Mouse (Mus musculus): ENCODE data around the gene Cep164. TPM values are rescaled to one million over a fixed set of nuclear protein-coding genes. Genes with fewer than 3 reads are reported as not detected.
"Not testable (repeated sequence)": the region's sequence is repeated elsewhere in the genome, so short reads cannot be mapped to it uniquely, and the experiment has no call there.

Cep164 gene
- polyA plus RNA-seq, 1 experiment from 2014 or later: 22.0 TPM

GRCm38 (mm10) chr9:45851776-45852175 lies 23.3 kb upstream of the Cep164 start:
- Histone ChIP-seq H3K4me2 (ENCODE audit: low read depth, low read length) (no peak overlapping the region), H3K27ac (replicated peaks; ENCODE audit: low read depth, low read length) (no peak overlapping the region), H3K9me3 (replicated peaks; ENCODE audit: control insufficient read depth, low read length) (no peaks in the 10 kb centered on the region), H3K4me1 (ENCODE audit: control insufficient read depth, insufficient read depth, low read length) (no peaks in the 10 kb centered on the region), H3K4me3 (ENCODE audit: low read depth, low read length) (no peak overlapping the region), H3K27me3 (ENCODE audit: control insufficient read depth, insufficient read depth, low read length) (no peaks in the 10 kb centered on the region), H3K9ac (replicated peaks; ENCODE audit: low read length) (no peak overlapping the region), H3K36me3 (replicated peaks; ENCODE audit: control insufficient read depth, insufficient read depth, low read depth, low read length) (no peaks in the 10 kb centered on the region)
- no peak for DNase-seq (ENCODE audit: low spot score)
- WGBS: 97% methylated on average over 2 of the region's 2 CpGs
- no peak for ATAC-seq (replicated peaks; ENCODE audit: insufficient number of reproducible peaks, low FRiP score, low TSS enrichment, low read depth)

- Histone ChIP-seq H3K36me3 (replicated peaks; ENCODE audit: control insufficient read depth, insufficient read depth, low read depth, low read length) (no peaks in the 10 kb centered on the region), H3K27ac (replicated peaks; ENCODE audit: low read depth, low read length) (no peak overlapping the region), H3K4me3 (ENCODE audit: low read depth, low read length) (no peak overlapping the region), H3K4me2 (ENCODE audit: low read depth, low read length) (no peak overlapping the region), H3K9me3 (replicated peaks; ENCODE audit: control insufficient read depth, low read length) (no peaks in the 10 kb centered on the region), H3K27me3 (ENCODE audit: control insufficient read depth, insufficient read depth, low read length) (no peaks in the 10 kb centered on the region), H3K4me1 (ENCODE audit: control insufficient read depth, insufficient read depth, low read length) (no peaks in the 10 kb centered on the region), H3K9ac (replicated peaks; ENCODE audit: low read length) (no peak overlapping the region)
- 75% methylated on average over 5 of the region's 5 CpGs for WGBS
- no peak for DNase-seq (ENCODE audit: low spot score)
- no peak for ATAC-seq (replicated peaks; ENCODE audit: insufficient number of reproducible peaks, low FRiP score, low TSS enrichment, low read depth)
Observed at GRCm38 (mm10) chr9:45851330-45851729, 22.8 kb upstream of the Cep164 start.

GRCm38 (mm10) chr9:45850528-45851155 lies 22.2 kb upstream of the Cep164 start:
- no peak overlapping the region for H3K4me3 ChIP-seq (ENCODE audit: low read depth, low read length)
- H3K9me3 ChIP-seq (replicated peaks; ENCODE audit: control insufficient read depth, low read length): no peaks in the 10 kb centered on the region
- H3K9ac ChIP-seq (replicated peaks; ENCODE audit: low read length): no peak overlapping the region
- H3K27ac ChIP-seq (replicated peaks; ENCODE audit: low read depth, low read length): no peak overlapping the region
- H3K4me1 ChIP-seq (ENCODE audit: control insufficient read depth, insufficient read depth, low read length): no peaks in the 10 kb centered on the region
- DNase-seq (ENCODE audit: low spot score): no peak
- 83% methylated on average over 8 of the region's 8 CpGs for WGBS
- H3K36me3 ChIP-seq (replicated peaks; ENCODE audit: control insufficient read depth, insufficient read depth, low read depth, low read length): no peaks in the 10 kb centered on the region
- no peak for ATAC-seq (replicated peaks; ENCODE audit: insufficient number of reproducible peaks, low FRiP score, low TSS enrichment, low read depth)
- no peak overlapping the region for H3K4me2 ChIP-seq (ENCODE audit: low read depth, low read length)
- no peaks in the 10 kb centered on the region for H3K27me3 ChIP-seq (ENCODE audit: control insufficient read depth, insufficient read depth, low read length)

GRCm38 (mm10) chr9:45849528-45850408 lies 21.3 kb upstream of the Cep164 start:
- WGBS: 72% methylated on average over 9 of the region's 9 CpGs

GRCm38 (mm10) chr9:45846891-45847460 lies 18.5 kb upstream of the Cep164 start:
- H3K9ac ChIP-seq (replicated peaks; ENCODE audit: low read length): no peak overlapping the region
- H3K36me3 ChIP-seq (replicated peaks; ENCODE audit: control insufficient read depth, insufficient read depth, low read depth, low read length): no peaks in the 10 kb centered on the region
- no peak overlapping the region for H3K4me3 ChIP-seq (ENCODE audit: low read depth, low read length)
- H3K9me3 ChIP-seq (replicated peaks; ENCODE audit: control insufficient read depth, low read length): no peaks in the 10 kb centered on the region
- ATAC-seq (replicated peaks; ENCODE audit: insufficient number of reproducible peaks, low FRiP score, low TSS enrichment, low read depth): no peak
- no peak for DNase-seq (ENCODE audit: low spot score)
- H3K27me3 ChIP-seq (ENCODE audit: control insufficient read depth, insufficient read depth, low read length): no peaks in the 10 kb centered on the region
- no peaks in the 10 kb centered on the region for H3K4me1 ChIP-seq (ENCODE audit: control insufficient read depth, insufficient read depth, low read length)
- no peak overlapping the region for H3K4me2 ChIP-seq (ENCODE audit: low read depth, low read length)
- 87% methylated on average over 5 of the region's 5 CpGs for WGBS
- no peak overlapping the region for H3K27ac ChIP-seq (replicated peaks; ENCODE audit: low read depth, low read length)

More at GRCm38 (mm10) chr9:45849528-45850408, 21.3 kb upstream of the Cep164 start:
- Histone ChIP-seq H3K9ac (replicated peaks; ENCODE audit: low read length) (no peak overlapping the region), H3K4me3 (ENCODE audit: low read depth, low read length) (no peak overlapping the region), H3K36me3 (replicated peaks; ENCODE audit: control insufficient read depth, insufficient read depth, low read depth, low read length) (no peaks in the 10 kb centered on the region), H3K27me3 (ENCODE audit: control insufficient read depth, insufficient read depth, low read length) (no peaks in the 10 kb centered on the region), H3K4me2 (ENCODE audit: low read depth, low read length) (no peak overlapping the region), H3K4me1 (ENCODE audit: control insufficient read depth, insufficient read depth, low read length) (no peaks in the 10 kb centered on the region), H3K9me3 (replicated peaks; ENCODE audit: control insufficient read depth, low read length) (no peaks in the 10 kb centered on the region), H3K27ac (replicated peaks; ENCODE audit: low read depth, low read length) (no peak overlapping the region)
- ATAC-seq (replicated peaks; ENCODE audit: insufficient number of reproducible peaks, low FRiP score, low TSS enrichment, low read depth) (no peak), DNase-seq (ENCODE audit: low spot score) (no peak)

- not testable (repeated sequence) for H3K4me1 ChIP-seq (ENCODE audit: control insufficient read depth, insufficient read depth, low read length); DNase-seq (ENCODE audit: low spot score); H3K9me3 ChIP-seq (replicated peaks; ENCODE audit: control insufficient read depth, low read length); H3K36me3 ChIP-seq (replicated peaks; ENCODE audit: control insufficient read depth, insufficient read depth, low read depth, low read length); H3K4me2 ChIP-seq (ENCODE audit: low read depth, low read length); H3K27me3 ChIP-seq (ENCODE audit: control insufficient read depth, insufficient read depth, low read length); H3K4me3 ChIP-seq (ENCODE audit: low read depth, low read length); ATAC-seq (replicated peaks; ENCODE audit: insufficient number of reproducible peaks, low FRiP score, low TSS enrichment, low read depth); H3K9ac ChIP-seq (replicated peaks; ENCODE audit: low read length); H3K27ac ChIP-seq (replicated peaks; ENCODE audit: low read depth, low read length)
- WGBS: 78% methylated on average over 2 of the region's 2 CpGs
Observed at GRCm38 (mm10) chr9:45846176-45846575, 17.7 kb upstream of the Cep164 start.

GRCm38 (mm10) chr9:45845541-45845940 lies 17.1 kb upstream of the Cep164 start:
- Histone ChIP-seq H3K4me2 (ENCODE audit: low read depth, low read length) (no peak overlapping the region), H3K27ac (replicated peaks; ENCODE audit: low read depth, low read length) (no peak overlapping the region), H3K4me3 (ENCODE audit: low read depth, low read length) (no peak overlapping the region), H3K4me1 (ENCODE audit: control insufficient read depth, insufficient read depth, low read length) (no peaks in the 10 kb centered on the region), H3K27me3 (ENCODE audit: control insufficient read depth, insufficient read depth, low read length) (no peaks in the 10 kb centered on the region), H3K9ac (replicated peaks; ENCODE audit: low read length) (no peak overlapping the region), H3K9me3 (replicated peaks; ENCODE audit: control insufficient read depth, low read length) (no peaks in the 10 kb centered on the region), H3K36me3 (replicated peaks; ENCODE audit: control insufficient read depth, insufficient read depth, low read depth, low read length) (no peaks in the 10 kb centered on the region)
- 78% methylated on average over 3 of the region's 3 CpGs for WGBS
- DNase-seq (ENCODE audit: low spot score): no peak
- ATAC-seq (replicated peaks; ENCODE audit: insufficient number of reproducible peaks, low FRiP score, low TSS enrichment, low read depth): no peak

GRCm38 (mm10) chr9:45843780-45844179 lies 15.3 kb upstream of the Cep164 start:
- Histone ChIP-seq H3K4me1 (ENCODE audit: control insufficient read depth, insufficient read depth, low read length) (no peaks in the 10 kb centered on the region; the same call in 1 of the 2 replicates), H3K36me3 (replicated peaks; ENCODE audit: control insufficient read depth, insufficient read depth, low read depth, low read length) (no peaks in the 10 kb centered on the region), H3K9ac (replicated peaks; ENCODE audit: low read length) (no peak overlapping the region), H3K4me3 (ENCODE audit: low read depth, low read length) (no peak overlapping the region), H3K9me3 (replicated peaks; ENCODE audit: control insufficient read depth, low read length) (no peaks in the 10 kb centered on the region), H3K27ac (replicated peaks; ENCODE audit: low read depth, low read length) (no peak overlapping the region), H3K4me2 (ENCODE audit: low read depth, low read length) (no peak overlapping the region), H3K27me3 (ENCODE audit: control insufficient read depth, insufficient read depth, low read length) (no peaks in the 10 kb centered on the region)
- DNase-seq (ENCODE audit: low spot score): no peak
- no peak for ATAC-seq (replicated peaks; ENCODE audit: insufficient number of reproducible peaks, low FRiP score, low TSS enrichment, low read depth)
- 96% methylated on average over 1 of the region's 1 CpGs for whole genome bisulfite sequencing

All from embryonic facial prominence, embryonic 11.5 days (tissue).